Mouse (Mus musculus) heart, adult 11 months (tissue): ENCODE data around the gene Dis3l2.
A peak's percentile ranks its signal among the peaks of the same experiment; 100 is the strongest.

Experiments used
- DNase-seq: peaks from one replicate; pipeline ENCODE4 v3.0.0; 2022

The Dis3l2 gene

GRCm38 (mm10) chr1:87011718-87012117 lies 308.1 kb downstream of the Dis3l2 start:
- peak; percentile 90 for DNase-seq

GRCm38 (mm10) chr1:87012606-87013005 lies 309.0 kb downstream of the Dis3l2 start:
- DNase-seq: peak; percentile 85

- DNase-seq: no peak
Measured at GRCm38 (mm10) chr1:87020714-87021113, 317.1 kb downstream of the Dis3l2 start.

GRCm38 (mm10) chr1:87021584-87021983 lies 318.0 kb downstream of the Dis3l2 start:
- no peak for DNase-seq

- DNase-seq: no peak
Measured at GRCm38 (mm10) chr1:87023291-87024170, 319.9 kb downstream of the Dis3l2 start.

GRCm38 (mm10) chr1:87025021-87025420 lies 321.4 kb downstream of the Dis3l2 start:
- no peak for DNase-seq

GRCm38 (mm10) chr1:87028786-87029185 lies 325.2 kb downstream of the Dis3l2 start:
- peak; percentile 95 for DNase-seq

GRCm38 (mm10) chr1:87030652-87031051 lies 327.0 kb downstream of the Dis3l2 start:
- DNase-seq: no peak

GRCm38 (mm10) chr1:87032466-87032865 lies 328.9 kb downstream of the Dis3l2 start:
- peak; percentile 90 for DNase-seq

- peak; percentile 97 for DNase-seq
Measured at GRCm38 (mm10) chr1:87035532-87036161, 332.0 kb downstream of the Dis3l2 start.

- peak; percentile 95 for DNase-seq
Measured at GRCm38 (mm10) chr1:87036334-87036733, 332.7 kb downstream of the Dis3l2 start.

- no peak for DNase-seq
Measured at GRCm38 (mm10) chr1:87038477-87039070, 335.0 kb downstream of the Dis3l2 start.

GRCm38 (mm10) chr1:87041119-87041518 lies 337.5 kb downstream of the Dis3l2 start:
- DNase-seq: peak; percentile 93

- DNase-seq: no peak
Measured at GRCm38 (mm10) chr1:87041814-87042438, 338.3 kb downstream of the Dis3l2 start.

GRCm38 (mm10) chr1:87050072-87050471 lies 346.5 kb downstream of the Dis3l2 start:
- no peak for DNase-seq

GRCm38 (mm10) chr1:87050700-87051099 lies 347.1 kb downstream of the Dis3l2 start:
- DNase-seq: no peak

GRCm38 (mm10) chr1:87051369-87051768 lies 347.8 kb downstream of the Dis3l2 start:
- no peak for DNase-seq

GRCm38 (mm10) chr1:87057075-87057474 lies 353.5 kb downstream of the Dis3l2 start:
- DNase-seq: no peak

GRCm38 (mm10) chr1:87059042-87059665 lies 355.5 kb downstream of the Dis3l2 start:
- DNase-seq: no peak

- no peak for DNase-seq
Measured at GRCm38 (mm10) chr1:87060913-87061312, 357.3 kb downstream of the Dis3l2 start.

- DNase-seq: no peak
Measured at GRCm38 (mm10) chr1:87070720-87071119, 367.1 kb downstream of the Dis3l2 start.

- no peak for DNase-seq
Measured at GRCm38 (mm10) chr1:87073776-87074175, 370.2 kb downstream of the Dis3l2 start.

- DNase-seq: peak; percentile 86
Measured at GRCm38 (mm10) chr1:87086196-87086595, 382.6 kb downstream of the Dis3l2 start.
